Mouse (Mus musculus): ENCODE measurements around the gene Ceacam15. TPM values are rescaled to one million over a fixed set of nuclear protein-coding genes. Genes with fewer than 3 reads are reported as not detected.

Gene Ceacam15
- polyA plus RNA-seq, 1 experiment from 2014 or later: not detected

DNA sequence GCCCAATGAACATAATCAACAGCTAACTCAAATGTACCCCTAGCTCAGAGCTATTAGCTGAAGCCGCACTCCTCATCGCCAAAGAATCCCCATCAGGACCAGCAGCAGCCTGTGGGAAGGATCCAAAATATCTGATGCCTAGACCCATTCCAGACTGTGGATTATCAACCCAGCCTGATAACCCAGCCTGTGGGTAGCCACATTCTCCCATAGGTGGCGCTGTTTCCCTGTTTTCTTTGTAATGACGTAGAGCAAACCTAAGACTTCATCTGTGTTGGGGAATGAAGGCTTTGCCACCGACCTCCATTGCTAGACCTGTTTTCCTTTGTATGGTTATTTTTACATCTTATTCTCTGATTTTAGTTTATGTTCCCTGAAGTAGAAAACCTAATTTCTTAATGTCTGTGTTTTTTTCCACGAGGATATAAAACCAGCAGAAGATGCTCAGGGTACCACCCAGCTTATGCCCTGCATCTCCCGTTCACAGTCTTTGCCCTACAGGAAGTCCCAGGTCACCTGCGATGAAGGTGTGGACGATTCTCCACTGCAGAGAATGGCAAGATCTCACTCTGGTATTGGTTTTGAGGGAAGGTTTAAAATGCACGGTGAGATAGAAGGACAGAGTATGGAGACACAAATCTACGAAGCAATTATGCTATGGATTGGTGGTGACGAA is 47.3 kb downstream of the Ceacam15 start:
- WGBS: 35% methylated on average over 12 of the region's 12 CpGs
- H3K4me2 ChIP-seq (replicated peaks): no peak overlapping the region
- H3K36me3 ChIP-seq: no peaks in the 10 kb centered on the region
- H3K27ac ChIP-seq: no peak overlapping the region
- no peak overlapping the region for H3K9ac ChIP-seq
- ATAC-seq (ENCODE audit: low FRiP score, low read depth): peak; percentile 60; the same call in 1 of the 2 replicates
- no peak overlapping the region for H3K4me3 ChIP-seq
- H3K27me3 ChIP-seq (replicated peaks): no peaks in the 10 kb centered on the region
- H3K9me3 ChIP-seq: 0 out of 2 replicates have a peak, but pooled peaks cover 3% of the 10 kb centered on the region
- H3K4me1 ChIP-seq: no peaks in the 10 kb centered on the region

DNA sequence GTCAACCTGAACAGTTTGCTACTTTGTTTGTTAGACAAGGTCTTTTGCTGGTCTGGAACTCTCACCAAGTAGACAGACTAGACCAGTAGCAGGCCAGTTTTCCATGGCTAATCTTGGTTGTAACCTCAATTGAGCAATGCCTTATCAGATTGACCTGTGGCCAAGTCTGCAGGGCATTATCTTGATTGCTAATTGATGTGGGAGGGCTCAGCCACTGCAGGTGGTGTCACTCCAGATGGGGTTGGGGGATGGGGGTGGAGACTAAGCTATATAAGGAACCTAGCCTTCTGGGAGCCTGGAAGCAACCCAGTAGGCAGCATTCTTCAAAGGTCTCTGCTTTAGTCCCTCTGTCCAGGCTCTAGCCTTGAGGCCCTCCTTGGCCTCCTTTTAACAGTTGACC is 51.8 kb downstream of the Ceacam15 start:
- ATAC-seq (ENCODE audit: low FRiP score, low read depth): no peak
- Histone ChIP-seq H3K4me1 (peaks cover 3% of the 10 kb centered on the region; the same call in 1 of the 2 replicates), H3K9me3 (no peaks in the 10 kb centered on the region), H3K9ac (no peak overlapping the region), H3K4me2 (replicated peaks) (no peak overlapping the region), H3K27ac (no peak overlapping the region), H3K36me3 (no peaks in the 10 kb centered on the region), H3K4me3 (no peak overlapping the region), H3K27me3 (replicated peaks) (no peaks in the 10 kb centered on the region)

DNA sequence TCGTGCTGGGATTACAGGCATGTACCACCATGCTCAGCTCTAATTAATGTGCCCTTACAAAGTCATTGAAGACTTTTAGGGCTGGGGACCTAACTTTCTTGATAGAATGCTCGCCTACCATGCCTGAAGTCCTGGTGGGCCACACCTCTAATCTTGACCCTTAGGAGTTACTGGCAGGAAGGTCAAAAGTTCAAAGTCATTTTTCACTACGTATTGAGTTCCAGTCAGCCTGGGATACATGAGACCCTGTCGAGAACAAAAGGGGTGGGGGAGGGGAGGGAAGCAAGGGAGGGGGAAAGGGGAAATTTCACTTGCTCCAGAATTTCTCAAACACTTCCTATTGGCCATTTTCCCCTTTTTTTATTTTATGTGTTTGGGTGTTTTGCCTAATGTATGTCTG is 52.4 kb downstream of the Ceacam15 start:
- Histone ChIP-seq H3K4me2 (replicated peaks) (no peak overlapping the region), H3K9me3 (no peaks in the 10 kb centered on the region), H3K27me3 (replicated peaks) (no peaks in the 10 kb centered on the region), H3K4me3 (no peak overlapping the region), H3K36me3 (no peaks in the 10 kb centered on the region), H3K9ac (no peak overlapping the region), H3K4me1 (peaks cover 7% of the 10 kb centered on the region), H3K27ac (no peak overlapping the region)
- ATAC-seq (ENCODE audit: low FRiP score, low read depth): no peak
- WGBS: 34% methylated on average over 4 of the region's 4 CpGs

Other genes with a start within 250 kb of the Ceacam15 start
- 58.5 and 66.6 TPM in 2 replicates for gene Tmem160, start 222.9 kb downstream of the Ceacam15 start, polyA plus RNA-seq (2016; fragmentation: Nextera tagmentation; extraction: Ambion mirVana)
- gene Npas1, start 198.0 kb downstream of the Ceacam15 start, polyA plus RNA-seq (2016; fragmentation: Nextera tagmentation; extraction: Ambion mirVana): 1.0 and 1.4 TPM in 2 replicates
- gene Arhgap35, start 60.7 kb downstream of the Ceacam15 start, polyA plus RNA-seq (2016; fragmentation: Nextera tagmentation; extraction: Ambion mirVana): 33.5 and 36.8 TPM in 2 replicates
- gene Ceacam9, start 46.2 kb upstream of the Ceacam15 start, polyA plus RNA-seq (2016; fragmentation: Nextera tagmentation; extraction: Ambion mirVana): not detected in 2 replicates
- 286 and 298 TPM in 2 replicates for gene Ap2s1, start 62.7 kb upstream of the Ceacam15 start, polyA plus RNA-seq (2016; fragmentation: Nextera tagmentation; extraction: Ambion mirVana)
- gene Slc1a5, start 105.6 kb upstream of the Ceacam15 start, polyA plus RNA-seq (2016; fragmentation: Nextera tagmentation; extraction: Ambion mirVana): 17.8 and 18.9 TPM in 2 replicates
- gene Strn4, start 140.2 kb upstream of the Ceacam15 start, polyA plus RNA-seq (2016; fragmentation: Nextera tagmentation; extraction: Ambion mirVana): 170 and 172 TPM in 2 replicates
- gene Fkrp, start 141.0 kb upstream of the Ceacam15 start, polyA plus RNA-seq (2016; fragmentation: Nextera tagmentation; extraction: Ambion mirVana): 35.7 and 36.2 TPM in 2 replicates
- gene Prkd2, start 167.2 kb upstream of the Ceacam15 start, polyA plus RNA-seq (2016; fragmentation: Nextera tagmentation; extraction: Ambion mirVana): 9.5 and 10.4 TPM in 2 replicates
- gene Dact3, start 199.6 kb upstream of the Ceacam15 start, polyA plus RNA-seq (2016; fragmentation: Nextera tagmentation; extraction: Ambion mirVana): 9.0 and 10.2 TPM in 2 replicates
- gene Gng8, start 216.1 kb upstream of the Ceacam15 start, polyA plus RNA-seq (2016; fragmentation: Nextera tagmentation; extraction: Ambion mirVana): 8.4 and 9.6 TPM in 2 replicates
- 1.5 and 3.0 TPM in 2 replicates for gene Ptgir, start 230.8 kb upstream of the Ceacam15 start, polyA plus RNA-seq (2016; fragmentation: Nextera tagmentation; extraction: Ambion mirVana)
- 213 and 232 TPM in 2 replicates for gene Calm3, start 248.4 kb upstream of the Ceacam15 start, polyA plus RNA-seq (2016; fragmentation: Nextera tagmentation; extraction: Ambion mirVana)